Mouse (Mus musculus) bone marrow, adult 2 months (tissue): ENCODE data around the gene Tbr1. TPM values are rescaled to one million over a fixed set of nuclear protein-coding genes. Genes with fewer than 3 reads are reported as not detected.

Experiments
- H3K27ac ChIP-seq: fragments of 200-500 bp; 2 replicates; pipeline ENCODE4 v1.5.1; 2012; ENCODE audit warnings: low read depth, mild to moderate bottlenecking, control low read depth, inconsistent platforms, low read length; ENCODE audit not compliant: control insufficient read depth, poor library complexity, insufficient read depth
- H3K4me1 ChIP-seq: fragments of 200-500 bp; 2 replicates; pipeline ENCODE4 v1.6.1; 2011; ENCODE audit warnings: low read length; ENCODE audit not compliant: control insufficient read depth, insufficient read depth
- H3K4me3 ChIP-seq: fragments of 200-500 bp; replicated peaks from 2 replicates; pipeline ENCODE3; 2011; ENCODE audit warnings: mild to moderate bottlenecking, low read depth, low read length, control low read depth; ENCODE audit not compliant: control insufficient read depth
- CTCF ChIP-seq: fragments of 200-500 bp; IDR thresholded peaks from 2 replicates; pipeline ENCODE4 v1.5.1; 2011; ENCODE audit warnings: low read length, control low read depth; ENCODE audit not compliant: control insufficient read depth, insufficient read depth
- POLR2A ChIP-seq: fragments of 200-500 bp; IDR thresholded peaks from 2 replicates; pipeline ENCODE4 v1.6.1; 2011; ENCODE audit warnings: low read depth, mild to moderate bottlenecking, control low read depth, low read length, borderline replicate concordance; ENCODE audit not compliant: control insufficient read depth
- WGBS: fragments of 180-500 bp; shearing (Covaris S2); methylation state at CpG from one replicate; pipeline ENCODE4 v1.1.7; 2018; 5-methylcytosine and 5-hydroxymethylcytosine counted together
- polyA plus RNA-seq: library from polyadenylated mRNA; stranded (reverse); fragments of >200 nt; gene quantifications from 2 replicates; pipeline ENCODE4 v1.2.4, GENCODE M21; 2011; ENCODE audit warnings: low replicate concordance; ENCODE audit not compliant: missing spikeins, insufficient read depth, insufficient read length

The Tbr1 gene
- not detected in 2 replicates for polyA plus RNA-seq

GRCm38 (mm10) chr2:61802656-61803251, at the start of gene Tbr1:
Gene Tbr1 (plus strand): TSS chr2:61802930.
- TF ChIP-seq CTCF, result no peak
- TF ChIP-seq POLR2A, result no peak
- Histone ChIP-seq H3K27ac (no peak within 1 kb of the TSS), H3K4me3 (no peak within 1 kb of the TSS), H3K4me1 (no peaks in the 10 kb centered on the region; the same call in 1 of the 2 replicates)
- 39% methylated on average over 11 of the region's 11 CpGs for WGBS

- Histone ChIP-seq H3K27ac (no peak overlapping the region), H3K4me3 (no peak overlapping the region), H3K4me1 (no peaks in the 10 kb centered on the region; the same call in 1 of the 2 replicates)
- TF ChIP-seq POLR2A (no peak), CTCF (no peak)
Observed at GRCm38 (mm10) chr2:61754989-61755388, 47.7 kb upstream of the Tbr1 start.

GRCm38 (mm10) chr2:61759234-61759855, 43.4 kb upstream of the Tbr1 start:
- TF ChIP-seq CTCF (no peak), POLR2A (no peak)
- H3K27ac ChIP-seq, result no peak overlapping the region
- H3K4me1 ChIP-seq, result no peaks in the 10 kb centered on the region; the same call in 1 of the 2 replicates
- WGBS, result 87% methylated on average over 5 of the region's 5 CpGs
- no peak overlapping the region for H3K4me3 ChIP-seq

- Histone ChIP-seq H3K4me3 (no peak overlapping the region), H3K4me1 (no peaks in the 10 kb centered on the region; the same call in 1 of the 2 replicates), H3K27ac (no peak overlapping the region)
- WGBS, result 77% methylated on average over 3 of the region's 3 CpGs
- TF ChIP-seq POLR2A (no peak), CTCF (no peak)
Observed at GRCm38 (mm10) chr2:61760044-61760443, 42.7 kb upstream of the Tbr1 start.

GRCm38 (mm10) chr2:61764470-61765105, 38.1 kb upstream of the Tbr1 start:
- Histone ChIP-seq H3K4me1 (no peaks in the 10 kb centered on the region; the same call in 1 of the 2 replicates), H3K27ac (no peak overlapping the region), H3K4me3 (no peak overlapping the region)
- WGBS, result 83% methylated on average over 6 of the region's 6 CpGs
- TF ChIP-seq POLR2A (no peak), CTCF (no peak)

GRCm38 (mm10) chr2:61765526-61765925, 37.2 kb upstream of the Tbr1 start:
- 74% methylated on average over 4 of the region's 4 CpGs for WGBS
- no peak overlapping the region for H3K4me3 ChIP-seq
- TF ChIP-seq CTCF, result no peak
- TF ChIP-seq POLR2A, result no peak

GRCm38 (mm10) chr2:61780794-61781193, 21.9 kb upstream of the Tbr1 start:
- no peak for TF ChIP-seq POLR2A
- no peak for TF ChIP-seq CTCF
- H3K4me1 ChIP-seq, result no peaks in the 10 kb centered on the region
- H3K4me3 ChIP-seq, result no peak overlapping the region
- H3K27ac ChIP-seq, result no peak overlapping the region

More at GRCm38 (mm10) chr2:61765526-61765925, 37.2 kb upstream of the Tbr1 start:
- H3K4me1 ChIP-seq, result no peaks in the 10 kb centered on the region
- no peak overlapping the region for H3K27ac ChIP-seq

GRCm38 (mm10) chr2:61794960-61795359, 7.8 kb upstream of the Tbr1 start:
- Histone ChIP-seq H3K4me3 (no peak overlapping the region), H3K27ac (no peak overlapping the region), H3K4me1 (no peaks in the 10 kb centered on the region)
- TF ChIP-seq CTCF (no peak), POLR2A (no peak)
- WGBS, result 89% methylated on average over 5 of the region's 5 CpGs

- TF ChIP-seq CTCF (no peak), POLR2A (no peak)
- 91% methylated on average over 1 of the region's 1 CpGs for WGBS
- H3K27ac ChIP-seq, result no peak overlapping the region
- H3K4me1 ChIP-seq, result no peaks in the 10 kb centered on the region
- H3K4me3 ChIP-seq, result no peak overlapping the region
Observed at GRCm38 (mm10) chr2:61798048-61798447, 4.7 kb upstream of the Tbr1 start.
